Mouse (Mus musculus): ENCODE measurements at regions not wholly inside any gene's neighbourhood (a gene's known extent, or its start where the extent isn't known, plus 50 kb on each side); places are given as distances from the start of the nearest gene placed in this dataset.
A peak's percentile ranks its signal among the peaks of the same experiment; 100 is the strongest.

GRCm38 (mm10) chr16:27138384-27138783 lies 146.9 kb upstream of the Gmnc start:
- DNase-seq, result no peak

GRCm38 (mm10) chr16:27138987-27139386 lies 147.5 kb upstream of the Gmnc start:
- no peak for DNase-seq

- peak; percentile 62 for DNase-seq
Measured at GRCm38 (mm10) chr16:27140037-27140436, 148.6 kb upstream of the Gmnc start.

GRCm38 (mm10) chr16:27155805-27156204 lies 151.5 kb upstream of the Ostn start:
- no peak for DNase-seq

- DNase-seq, result no peak
Measured at GRCm38 (mm10) chr16:27195650-27196049, 111.6 kb upstream of the Ostn start.
